Mouse (Mus musculus) gastrocnemius, adult 8-10 months (tissue): Measurements from ENCODE around the gene Spire2. TPM values are rescaled to one million over a fixed set of nuclear protein-coding genes. Genes with fewer than 3 reads are reported as not detected.

Experiments used
- DNase-seq, 2 experiments: peaks; one replicate each; pipeline ENCODE4 v3.0.0; 2022; ENCODE audit warnings: low spot score in 2 of 2
- total RNA-seq, 4 experiments: library from RNA; stranded (reverse); gene quantifications; 2 replicates each; pipeline ENCODE4 v1.2.4; 2022

The Spire2 gene
- total RNA-seq, 4 experiments from 2014 or later, result 0.16 to 0.22 (median 0.20) TPM; not detected in 1

GRCm38 (mm10) chr8:123333864-123334263 lies 1.4 kb downstream of the Spire2 start:
- DNase-seq, result no peak

GRCm38 (mm10) chr8:123334467-123334866 lies 2.0 kb downstream of the Spire2 start:
- DNase-seq, result no peak

GRCm38 (mm10) chr8:123337475-123337874 lies 5.0 kb downstream of the Spire2 start:
- no peak for DNase-seq

- no peak for DNase-seq
Observed at GRCm38 (mm10) chr8:123340071-123340470, 7.6 kb downstream of the Spire2 start.

- DNase-seq, result no peak
Observed at GRCm38 (mm10) chr8:123341040-123342015, 8.8 kb downstream of the Spire2 start.

GRCm38 (mm10) chr8:123342253-123342652 lies 9.7 kb downstream of the Spire2 start:
- DNase-seq, result no peak

GRCm38 (mm10) chr8:123342911-123343310 lies 10.4 kb downstream of the Spire2 start:
- DNase-seq, result no peak

- DNase-seq, result no peak
Observed at GRCm38 (mm10) chr8:123343422-123343821, 10.9 kb downstream of the Spire2 start.

GRCm38 (mm10) chr8:123345135-123345534 lies 12.6 kb downstream of the Spire2 start:
- no peak for DNase-seq

- DNase-seq, result no peak
Observed at GRCm38 (mm10) chr8:123345856-123346255, 13.3 kb downstream of the Spire2 start.

- DNase-seq, result no peak
Observed at GRCm38 (mm10) chr8:123347293-123347692, 14.8 kb downstream of the Spire2 start.

GRCm38 (mm10) chr8:123348237-123348843 lies 15.8 kb downstream of the Spire2 start:
- DNase-seq, result no peak

- DNase-seq, result no peak
Observed at GRCm38 (mm10) chr8:123349073-123349472, 16.6 kb downstream of the Spire2 start.

- no peak for DNase-seq
Observed at GRCm38 (mm10) chr8:123352118-123352517, 19.6 kb downstream of the Spire2 start.

- no peak for DNase-seq
Observed at GRCm38 (mm10) chr8:123352786-123353185, 20.3 kb downstream of the Spire2 start.

GRCm38 (mm10) chr8:123353216-123353615 lies 20.7 kb downstream of the Spire2 start:
- no peak for DNase-seq

- peak; percentile 52 to 57 for DNase-seq
Observed at GRCm38 (mm10) chr8:123361082-123361739, 28.7 kb downstream of the Spire2 start.

- peak; percentile 89 to 95 for DNase-seq
Observed at GRCm38 (mm10) chr8:123373403-123374238, 41.1 kb downstream of the Spire2 start, which contains the start of gene Tcf25. Tcf25 (plus strand) TSS chr8:123373753.

GRCm38 (mm10) chr8:123374239-123374578 lies 41.7 kb downstream of the Spire2 start:
- DNase-seq, result peak; percentile 82 to 89

- DNase-seq, result peak in 1 of 2 experiments; percentile 41
Observed at GRCm38 (mm10) chr8:123375701-123376100, 43.2 kb downstream of the Spire2 start.

GRCm38 (mm10) chr8:123376106-123376505 lies 43.6 kb downstream of the Spire2 start:
- DNase-seq, result no peak
